ENCODE assay signal across 8 mouse cellular contexts in the genomic region with DNA sequence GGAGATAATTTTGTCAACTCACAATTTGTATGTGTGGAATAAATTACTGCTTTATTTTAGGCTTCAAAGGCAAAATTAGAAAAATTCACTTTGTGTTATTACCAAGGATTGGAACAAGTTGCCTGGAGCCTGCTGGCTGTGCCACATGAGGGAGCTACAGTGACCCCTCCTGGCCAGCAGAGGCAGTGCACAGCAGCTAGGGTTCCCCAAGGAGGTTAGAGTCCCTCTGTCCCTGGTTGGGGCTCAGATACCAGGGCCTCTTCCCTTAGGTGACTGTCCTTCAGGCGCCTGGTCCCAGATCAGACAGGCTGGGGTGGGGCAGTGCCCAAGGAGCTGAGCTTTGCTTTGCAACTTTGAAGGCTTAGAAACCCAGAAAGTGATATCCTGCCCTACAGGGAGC. TPM values are rescaled to one million over a fixed set of nuclear protein-coding genes. Genes with fewer than 3 reads are reported as not detected.
DNase-seq lines count a peak whose midpoint lies in the region; ATAC-seq and TF ChIP-seq lines count a peak whose summit lies in the region.

No protein-coding gene starts in this region.

- peaks cover 42% of the 10 kb centered on the region for H3K36me3 ChIP-seq in lung, embryonic 15.5 days

- no peaks in the 10 kb centered on the region for H3K27me3 ChIP-seq in lung, embryonic 15.5 days

- intact Hi-C loops in gastrocnemius, postnatal 36 days (cut with DNase I), result loop anchor here (1.0 to 2.0 kb wide), 3 partner anchors 52 to 151 kb away; partner anchors contain the start of gene Socs3

- 0 out of 2 replicates have a peak, but pooled peaks have one; percentile 13 for ATAC-seq in lung, embryonic 15.5 days (ENCODE audit: borderline replicate concordance, extremely low read depth, low FRiP score, low TSS enrichment)

- no peak overlapping the region for H3K4me2 ChIP-seq in lung, embryonic 15.5 days

- H3K9ac ChIP-seq in lung, embryonic 15.5 days, result no peak overlapping the region

- no peak overlapping the region for H3K4me3 ChIP-seq in layer of hippocampus, adult 2 months
- no peak overlapping the region for H3K4me3 ChIP-seq in lung, embryonic 15.5 days

- no peaks in the 10 kb centered on the region for H3K9me3 ChIP-seq in lung, embryonic 15.5 days

- H3K4me1 ChIP-seq in lung, embryonic 15.5 days, result no peaks in the 10 kb centered on the region

- DNase-seq in B cell, adult 2 months, result peak; percentile 85 to 87
- DNase-seq in ZHBTc4 (ENCODE audit: low read depth, low spot score), result peak; percentile 80
- peak; percentile 72 to 78 for DNase-seq in cerebellum, postnatal 36 days
- peak; percentile 63 to 66 for DNase-seq in gastrocnemius, postnatal 36 days
- DNase-seq in layer of hippocampus, adult 2 months (ENCODE audit: low spot score in 2 of 2), result peak; percentile 56 to 80
- DNase-seq in retina, adult 2 months (ENCODE audit: low read depth, low spot score), result peak; percentile 28
- peak; percentile 88 for DNase-seq in thymus, postnatal 14 days

- no peak overlapping the region for H3K27ac ChIP-seq in layer of hippocampus, adult 2 months
- H3K27ac ChIP-seq in lung, embryonic 15.5 days, result no peak overlapping the region

- 56% methylated on average over 1 of the region's 1 CpGs for WGBS in lung, embryonic 15.5 days

- peak; percentile 98 for TF ChIP-seq CTCF in layer of hippocampus, adult 2 months (conservative IDR thresholded peaks at IDR 0.05)

RNA-seq across cellular contexts. Expression of gene Pgs1, which starts 35.7 kb away (rescaled TPM):
- 10 to 100 TPM; 17.9 to 18.9 TPM for total RNA-seq in gastrocnemius, postnatal 36 days (2021)
- 10 to 100 TPM; 76.2 to 81.3 TPM for total RNA-seq in layer of hippocampus, adult 2 months (2021)
- 37.7 and 42.2 TPM in 2 replicates for polyA plus RNA-seq in lung, embryonic 15.5 days (2015; fragmentation: Nextera tagmentation; extraction: Ambion mirVana)

RNA-seq across cellular contexts. Expression of gene Socs3, which starts 52.0 kb away (rescaled TPM):
- total RNA-seq in gastrocnemius, postnatal 36 days (2021), result 1 to 10 TPM; 1.8 to 4.7 TPM
- total RNA-seq in layer of hippocampus, adult 2 months (2021), result 1 to 10 TPM in 1 of 2 experiments, under 1 TPM in 1; 0.92 to 1.3 TPM
- polyA plus RNA-seq in lung, embryonic 15.5 days (2015; fragmentation: Nextera tagmentation; extraction: Ambion mirVana), result 12.7 and 13.5 TPM in 2 replicates

Comparison
In these comparisons a context has a peak if more than half of its experiments do, and no peak if none do; other contexts are left out.
1. DNase-seq: peak in every context shown above with its lines; median percentile 88 in thymus, postnatal 14 days; 86 in B cell, adult 2 months; 80 in ZHBTc4; 75 in cerebellum, postnatal 36 days; 68 in layer of hippocampus, adult 2 months; 64 in gastrocnemius, postnatal 36 days; 28 in retina, adult 2 months.